In the genomic region with DNA sequence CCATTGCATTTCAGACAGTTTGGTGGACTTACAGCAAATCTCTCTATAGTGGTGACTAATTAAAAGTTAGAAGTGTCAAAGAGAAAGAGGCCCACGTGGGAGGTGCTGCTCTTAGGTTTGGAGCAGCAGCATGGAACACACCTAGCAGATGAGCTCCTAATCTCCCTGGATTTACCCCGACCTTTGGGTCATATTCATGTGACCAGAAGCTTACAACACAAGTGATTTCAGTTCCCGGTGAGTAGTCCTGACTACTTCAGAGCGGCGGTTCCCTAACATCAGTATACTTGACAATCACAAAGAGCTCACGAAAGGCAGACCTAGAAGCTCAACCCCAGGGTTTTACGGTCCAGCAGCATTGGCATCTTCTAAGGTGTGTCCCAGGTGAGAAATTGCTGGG, we compare ENCODE assay signal across 25 mouse cellular contexts.
DNase-seq lines count a peak whose midpoint lies in the region; ATAC-seq and TF ChIP-seq lines count a peak whose summit lies in the region.
"Had no signal": no experiment of that assay in that cellular context is flagged by ENCODE, and none has a peak within 500 bp of the region (broad histone marks: within the 10 kb centered on the region; RNA-seq: fewer than 3 reads in every experiment).

No protein-coding gene starts in this region.

- no peak for TF ChIP-seq CTCF in MEL (IDR thresholded peaks at IDR 0.05 in 2 of 3, conservative IDR thresholded peaks at IDR 0.05 in 1 of 3; ENCODE audit: control insufficient read depth in 1 of 3, insufficient read depth in 1 of 3, low read depth in 2 of 3, low read length in 3 of 3, poor library complexity in 1 of 3, severe bottlenecking in 1 of 3)
- TF ChIP-seq CTCF in intestine, postnatal 0 days (IDR thresholded peaks at IDR 0.05; ENCODE audit: low read depth): no peak

- H3K79me2 ChIP-seq in MEL (ENCODE audit: control insufficient read depth, insufficient read depth, low read length, poor library complexity): no peaks in the 10 kb centered on the region

- no peak overlapping the region for H3K9ac ChIP-seq in intestine, embryonic 14.5 days (ENCODE audit: low read length)
- no peak overlapping the region for H3K9ac ChIP-seq in intestine, embryonic 15.5 days
- H3K9ac ChIP-seq in MEL (ENCODE audit: control insufficient read depth, low read depth, low read length, poor library complexity, severe bottlenecking): no peak overlapping the region
- no peak overlapping the region for H3K9ac ChIP-seq in intestine, postnatal 0 days (ENCODE audit: low read depth, low read length)
- H3K9ac ChIP-seq: forebrain, postnatal 0 days; hindbrain, embryonic 12.5 days; hindbrain, embryonic 15.5 days had no signal

- no peaks in the 10 kb centered on the region for H3K9me3 ChIP-seq in intestine, embryonic 14.5 days (ENCODE audit: control insufficient read depth, low read length)
- H3K9me3 ChIP-seq in intestine, embryonic 15.5 days: no peaks in the 10 kb centered on the region
- no peaks in the 10 kb centered on the region for H3K9me3 ChIP-seq in MEL (replicated peaks; ENCODE audit: insufficient read depth, low read length)
- H3K9me3 ChIP-seq in intestine, postnatal 0 days (ENCODE audit: control insufficient read depth): no peaks in the 10 kb centered on the region
- H3K9me3 ChIP-seq: hindbrain, embryonic 12.5 days; hindbrain, embryonic 15.5 days had no signal

- H3K4me2 ChIP-seq in intestine, embryonic 14.5 days (ENCODE audit: low read length): no peak overlapping the region
- H3K4me2 ChIP-seq in intestine, embryonic 15.5 days (replicated peaks): no peak overlapping the region
- H3K4me2 ChIP-seq in intestine, postnatal 0 days (replicated peaks; ENCODE audit: low read depth): no peak overlapping the region
- H3K4me2 ChIP-seq: heart, embryonic 11.5 days; hindbrain, embryonic 12.5 days; hindbrain, embryonic 15.5 days had no signal

- 75% methylated on average over 7 of the region's 7 CpGs for WGBS in intestine, embryonic 14.5 days
- 74% methylated on average over 7 of the region's 7 CpGs for WGBS in intestine, embryonic 15.5 days
- 44% methylated on average over 7 of the region's 7 CpGs for WGBS in intestine, postnatal 0 days

- H3K4me1 ChIP-seq in intestine, embryonic 14.5 days (replicated peaks; ENCODE audit: control insufficient read depth, insufficient read depth, low read length): no peaks in the 10 kb centered on the region
- H3K4me1 ChIP-seq in intestine, embryonic 15.5 days (replicated peaks): no peaks in the 10 kb centered on the region
- peaks cover 20 to 22% of the 10 kb centered on the region in 2 experiments for H3K4me1 ChIP-seq in MEL (ENCODE audit: control insufficient read depth in 1 of 2, insufficient read depth in 2 of 2, low read length in 2 of 2)
- no peaks in the 10 kb centered on the region for H3K4me1 ChIP-seq in intestine, postnatal 0 days (replicated peaks; ENCODE audit: control insufficient read depth, insufficient read depth, low read length)
- H3K4me1 ChIP-seq: hindbrain, embryonic 12.5 days; hindbrain, embryonic 15.5 days had no signal

- TF ChIP-seq RAD21 in MEL (IDR thresholded peaks at IDR 0.05; ENCODE audit: low read depth, low read length): no peak

- TF ChIP-seq POLR2A in MEL (IDR thresholded peaks at IDR 0.05; ENCODE audit: control insufficient read depth in 1 of 2, insufficient read depth in 1 of 2, low read depth in 1 of 2, low read length in 2 of 2, poor library complexity in 1 of 2): no peak

- TF ChIP-seq EP300 in MEL (IDR thresholded peaks at IDR 0.05; ENCODE audit: low read depth in 1 of 2, low read length in 2 of 2): no peak

- H3K36me3 ChIP-seq in intestine, embryonic 14.5 days (ENCODE audit: control insufficient read depth, insufficient read depth, low read length): no peaks in the 10 kb centered on the region
- H3K36me3 ChIP-seq in intestine, embryonic 15.5 days: no peaks in the 10 kb centered on the region
- H3K36me3 ChIP-seq in MEL (ENCODE audit: control insufficient read depth in 1 of 2, insufficient read depth in 2 of 2, low read length in 2 of 2): peaks cover 0 to 23% of the 10 kb centered on the region in 2 experiments; a peak in 2 of 4 replicates
- no peaks in the 10 kb centered on the region for H3K36me3 ChIP-seq in intestine, postnatal 0 days (ENCODE audit: control insufficient read depth, insufficient read depth)
- H3K36me3 ChIP-seq: G1E; hindbrain, embryonic 12.5 days; hindbrain, embryonic 15.5 days had no signal

- DNase-seq in intestine, embryonic 14.5 days (ENCODE audit: low spot score): peak; percentile 49
- DNase-seq in MEL (ENCODE audit: low read depth, low spot score): peak; percentile 29
- peak; percentile 4 for DNase-seq in c-Kit-positive CD71-positive TER-119-positive erythroid progenitor cells, embryonic 14.5 days (ENCODE audit: low spot score)
- no peak for DNase-seq in layer of hippocampus, adult 9-11 months
- no peak for DNase-seq in right cerebral cortex, postnatal 25 days
- DNase-seq in gastrocnemius, postnatal 14 days: no peak
- DNase-seq: adrenal gland, adult 8-10 months; adrenal gland, postnatal 25 days; B cell, adult 2 months; cerebellum, adult 11 months; cerebellum, adult 8-10 months; cerebellum, postnatal 10 days; forebrain, postnatal 0 days; gastrocnemius, adult 2 months; gastrocnemius, postnatal 25 days; heart, adult 2 months; kidney, adult 11 months had no signal

- H3K27me3 ChIP-seq in intestine, embryonic 14.5 days (replicated peaks; ENCODE audit: control insufficient read depth, insufficient read depth, low read length): no peaks in the 10 kb centered on the region
- no peaks in the 10 kb centered on the region for H3K27me3 ChIP-seq in intestine, embryonic 15.5 days (replicated peaks)
- no peaks in the 10 kb centered on the region for H3K27me3 ChIP-seq in MEL (ENCODE audit: control insufficient read depth in 1 of 2, insufficient read depth in 2 of 2, low read length in 2 of 2)
- no peaks in the 10 kb centered on the region for H3K27me3 ChIP-seq in intestine, postnatal 0 days (replicated peaks; ENCODE audit: control insufficient read depth, insufficient read depth, low read length)
- H3K27me3 ChIP-seq: CH12.LX; hindbrain, embryonic 12.5 days; hindbrain, embryonic 15.5 days had no signal

- intact Hi-C loops in gastrocnemius, postnatal 14 days (cut with DNase I; ENCODE audit: low total_unique reads): no loop called here

- H3K27ac ChIP-seq in intestine, embryonic 14.5 days (ENCODE audit: low read depth): no peak overlapping the region
- H3K27ac ChIP-seq in intestine, embryonic 15.5 days: no peak overlapping the region
- H3K27ac ChIP-seq in MEL (ENCODE audit: control insufficient read depth, low read depth, low read length): no peak overlapping the region
- no peak overlapping the region for H3K27ac ChIP-seq in intestine, postnatal 0 days (ENCODE audit: low read depth, low read length)
- H3K27ac ChIP-seq: gastrocnemius, adult 2 months; heart, adult 2 months; hindbrain, embryonic 12.5 days; hindbrain, embryonic 15.5 days had no signal

- no peak for ATAC-seq in intestine, embryonic 14.5 days (replicated peaks; ENCODE audit: low FRiP score, low TSS enrichment, low read depth)
- no peak for ATAC-seq in intestine, embryonic 15.5 days
- 0 out of 2 replicates have a peak, but pooled peaks have one; percentile 10 for ATAC-seq in intestine, postnatal 0 days
- ATAC-seq: forebrain, embryonic 14.5 days; forebrain, postnatal 0 days had no signal

- H3K4me3 ChIP-seq in intestine, embryonic 14.5 days (ENCODE audit: low read depth, low read length): no peak overlapping the region
- H3K4me3 ChIP-seq in intestine, embryonic 15.5 days (replicated peaks): no peak overlapping the region
- H3K4me3 ChIP-seq in MEL (ENCODE audit: control insufficient read depth in 1 of 2, insufficient read depth in 1 of 2, low read depth in 2 of 2, low read length in 2 of 2): no peak overlapping the region
- H3K4me3 ChIP-seq in intestine, postnatal 0 days (ENCODE audit: low read depth, low read length): no peak overlapping the region
- H3K4me3 ChIP-seq: gastrocnemius, adult 2 months; heart, adult 2 months; hindbrain, embryonic 12.5 days; hindbrain, embryonic 15.5 days had no signal

TF ChIP-seq in MEL, 35 proteins besides CTCF, POLR2A, EP300 and RAD21:
- TF ChIP-seq POLR2AphosphoS2 (IDR thresholded peaks at IDR 0.05; ENCODE audit: low read length) (no peak), HCFC1 (IDR thresholded peaks at IDR 0.05; ENCODE audit: low read depth, low read length) (no peak), MAZ (IDR thresholded peaks at IDR 0.05; ENCODE audit: low read depth, low read length) (no peak), ZNF384 (IDR thresholded peaks at IDR 0.05; ENCODE audit: low read depth, low read length) (no peak), ZKSCAN1 (IDR thresholded peaks at IDR 0.05; ENCODE audit: low read depth, low read length) (no peak), ELF1 (IDR thresholded peaks at IDR 0.05; ENCODE audit: low read depth, low read length) (no peak), MYC (IDR thresholded peaks at IDR 0.05; ENCODE audit: low read depth, low read length) (no peak), UBTF (IDR thresholded peaks at IDR 0.05; ENCODE audit: borderline replicate concordance, insufficient read depth, low read depth, low read length) (no peak), SMC3 (IDR thresholded peaks at IDR 0.05; ENCODE audit: low read depth, low read length) (no peak), SIN3A (IDR thresholded peaks at IDR 0.05; ENCODE audit: low read length) (no peak), CHD2 (IDR thresholded peaks at IDR 0.05; ENCODE audit: low read length) (no peak), KAT2A (conservative IDR thresholded peaks at IDR 0.05; ENCODE audit: low read depth, low read length) (no peak), USF1 (IDR thresholded peaks at IDR 0.05; ENCODE audit: low read depth, low read length) (no peak), MXI1 (IDR thresholded peaks at IDR 0.05; ENCODE audit: low read depth, low read length) (no peak), MYB (IDR thresholded peaks at IDR 0.05; ENCODE audit: low read depth, low read length) (no peak), RCOR1 (IDR thresholded peaks at IDR 0.05; ENCODE audit: low read depth, low read length) (no peak), ZC3H11A (IDR thresholded peaks at IDR 0.05; ENCODE audit: low read depth, low read length) (no peak), NELFE (IDR thresholded peaks at IDR 0.05; ENCODE audit: low read depth, low read length) (no peak)

Comparison
In these comparisons a context has a peak if more than half of its experiments do, and no peak if none do; other contexts are left out.
1. DNase-seq: peak in intestine, embryonic 14.5 days (single experiment), MEL (single experiment) and c-Kit-positive CD71-positive TER-119-positive erythroid progenitor cells, embryonic 14.5 days (single experiment); none in layer of hippocampus, adult 9-11 months (single experiment), right cerebral cortex, postnatal 25 days (single experiment) and gastrocnemius, postnatal 14 days (single experiment).